Mouse (Mus musculus): Measurements from ENCODE around the gene Gtf3c4.

The Gtf3c4 gene

DNA sequence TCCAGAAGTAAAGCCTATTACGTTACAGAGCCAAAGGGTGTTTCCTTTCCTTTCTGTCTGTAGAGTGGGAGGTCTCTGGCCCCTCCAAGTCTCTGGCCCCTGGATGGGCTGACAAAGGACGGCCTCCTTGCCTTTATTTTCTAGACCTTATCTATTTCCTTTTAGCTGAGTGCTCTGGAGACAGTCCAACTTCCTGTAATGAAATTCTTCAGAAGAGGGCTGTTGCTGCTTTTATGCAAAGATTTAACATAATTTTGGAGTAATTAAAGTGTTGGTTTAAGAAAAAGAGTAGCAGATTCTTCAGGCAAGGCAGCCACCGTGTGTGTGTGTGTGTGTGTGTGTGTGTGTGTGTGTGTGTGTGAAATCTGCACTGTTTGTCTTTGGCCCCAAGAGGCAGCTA lies 41.8 kb downstream of the Gtf3c4 start:
- DNase-seq: no peak

DNA sequence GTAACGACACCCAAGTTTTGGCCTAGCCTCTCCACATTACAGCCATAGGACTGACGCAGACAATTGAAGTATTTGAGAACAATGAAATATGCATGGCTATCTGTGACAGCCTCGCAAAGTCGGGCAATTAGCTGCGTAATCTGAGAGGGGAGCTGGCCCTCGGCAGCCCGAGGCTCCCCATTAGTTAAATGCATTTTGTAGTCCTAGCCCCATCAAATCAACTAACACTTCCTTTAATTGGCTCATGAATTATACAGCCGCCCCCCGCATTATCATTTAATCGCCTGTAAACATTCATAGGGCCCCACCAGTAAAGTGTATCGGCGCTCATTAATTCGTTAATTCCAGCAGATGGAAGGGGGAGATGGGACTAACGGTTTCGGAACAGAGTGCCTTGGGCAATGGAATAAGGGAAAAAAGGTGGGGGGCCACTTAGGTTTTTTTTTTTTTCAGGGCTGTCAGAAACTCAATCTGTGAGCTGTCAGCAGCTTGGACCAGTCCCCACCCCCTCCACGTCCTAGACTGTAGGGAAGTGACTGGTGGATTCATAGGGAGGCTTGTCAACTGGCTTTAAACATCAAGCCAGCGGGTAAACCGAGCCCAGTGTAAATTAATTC lies 42.6 kb downstream of the Gtf3c4 start:
- DNase-seq: no peak

DNA sequence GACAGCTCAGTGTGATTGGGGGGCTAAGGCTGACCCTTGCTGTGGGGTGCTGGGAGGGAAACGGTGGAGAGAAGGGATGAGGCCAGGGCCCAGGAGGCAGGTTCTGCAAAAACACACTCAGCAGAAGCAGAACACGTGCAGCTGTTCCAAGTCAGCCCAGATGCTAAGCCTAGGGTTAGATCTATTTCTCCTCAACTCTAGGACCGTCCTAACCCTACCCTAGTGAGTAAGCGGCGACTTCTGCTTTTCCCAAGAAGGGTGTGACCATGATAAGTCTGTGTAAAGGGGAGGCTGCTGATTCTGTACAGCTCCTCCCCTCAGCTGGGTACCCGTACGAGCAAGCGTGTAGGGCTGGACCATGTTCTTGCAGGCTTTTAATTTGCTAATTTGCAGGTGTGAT lies 43.9 kb downstream of the Gtf3c4 start:
- no peak for DNase-seq

DNA sequence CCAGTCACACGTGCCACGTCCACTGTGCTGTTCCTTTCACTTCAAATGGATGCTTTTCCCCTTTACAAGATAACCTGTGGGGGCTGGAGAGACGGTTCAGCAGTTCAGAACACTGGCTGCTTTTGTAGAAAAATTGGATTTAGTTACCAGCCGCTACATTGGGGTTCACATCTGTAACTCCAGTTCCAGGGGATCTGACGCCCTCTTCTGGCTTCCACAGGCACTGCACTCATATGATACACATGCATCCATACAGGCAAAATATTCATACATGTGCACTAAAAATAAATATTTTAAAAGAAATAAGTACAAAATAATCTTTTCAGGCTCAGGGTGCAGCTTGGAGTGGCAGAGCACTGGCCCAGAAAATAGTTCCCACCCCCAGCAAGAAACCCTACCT lies 45.5 kb downstream of the Gtf3c4 start:
- no peak for DNase-seq

DNA sequence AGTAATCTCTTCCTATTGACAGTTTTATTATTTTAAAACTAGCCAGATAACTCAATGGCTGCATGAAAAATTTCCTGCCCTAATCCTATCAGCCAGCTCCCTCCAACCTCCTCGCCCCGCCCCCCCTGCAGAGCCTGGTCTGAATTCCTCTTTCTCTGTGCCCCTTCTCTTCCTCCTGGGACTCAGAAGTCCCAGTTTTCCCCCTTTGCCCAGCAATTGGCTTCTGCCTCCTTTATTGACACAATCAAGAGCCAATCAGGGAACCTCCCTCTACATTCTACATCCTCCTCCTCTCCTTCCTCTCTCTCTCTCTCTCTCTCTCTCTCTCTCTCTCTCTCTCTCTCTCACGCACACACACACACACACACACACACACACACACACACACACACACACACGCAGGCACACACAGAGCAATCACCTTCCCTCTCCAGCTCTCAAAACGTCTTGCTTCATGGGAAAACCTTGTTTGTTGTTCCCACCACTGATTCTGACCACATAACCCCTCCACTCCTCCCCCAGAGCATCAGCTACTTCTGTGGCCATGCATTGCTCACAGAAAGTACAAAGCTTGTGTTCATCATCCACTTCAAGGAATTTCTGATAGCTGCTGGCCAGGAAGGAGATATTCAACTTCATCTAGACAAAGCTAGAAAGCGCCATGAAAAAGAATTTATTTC lies 47.1 kb downstream of the Gtf3c4 start:
- peak; percentile 50 for DNase-seq

DNA sequence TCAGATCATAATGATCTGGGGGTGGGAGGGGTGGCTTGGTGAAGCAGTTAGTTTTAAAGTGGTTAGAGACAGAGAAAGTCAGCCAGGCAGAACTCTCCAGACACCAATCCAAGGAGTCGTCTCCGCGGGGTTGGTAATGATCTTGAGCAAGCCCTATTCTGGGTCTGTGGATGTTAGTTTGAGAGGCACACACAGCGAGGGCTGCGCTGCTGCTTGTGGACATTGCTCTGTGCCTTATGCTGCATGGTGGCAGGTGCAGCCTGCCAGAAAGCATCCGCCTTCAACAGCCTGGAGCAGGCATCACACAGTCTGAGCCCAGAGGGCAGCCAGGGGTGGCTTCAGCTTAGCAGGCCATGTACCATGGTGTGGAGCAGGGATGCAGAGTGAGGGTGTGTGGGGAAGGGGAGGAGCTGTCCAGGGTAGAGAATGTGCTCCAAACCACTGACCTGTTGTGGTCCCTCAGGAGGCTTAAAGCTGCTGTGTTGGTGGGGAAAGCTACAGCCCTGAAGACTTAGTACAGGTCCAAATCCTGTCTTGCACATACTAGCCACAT lies 53.0 kb downstream of the Gtf3c4 start:
- DNase-seq: no peak

DNA sequence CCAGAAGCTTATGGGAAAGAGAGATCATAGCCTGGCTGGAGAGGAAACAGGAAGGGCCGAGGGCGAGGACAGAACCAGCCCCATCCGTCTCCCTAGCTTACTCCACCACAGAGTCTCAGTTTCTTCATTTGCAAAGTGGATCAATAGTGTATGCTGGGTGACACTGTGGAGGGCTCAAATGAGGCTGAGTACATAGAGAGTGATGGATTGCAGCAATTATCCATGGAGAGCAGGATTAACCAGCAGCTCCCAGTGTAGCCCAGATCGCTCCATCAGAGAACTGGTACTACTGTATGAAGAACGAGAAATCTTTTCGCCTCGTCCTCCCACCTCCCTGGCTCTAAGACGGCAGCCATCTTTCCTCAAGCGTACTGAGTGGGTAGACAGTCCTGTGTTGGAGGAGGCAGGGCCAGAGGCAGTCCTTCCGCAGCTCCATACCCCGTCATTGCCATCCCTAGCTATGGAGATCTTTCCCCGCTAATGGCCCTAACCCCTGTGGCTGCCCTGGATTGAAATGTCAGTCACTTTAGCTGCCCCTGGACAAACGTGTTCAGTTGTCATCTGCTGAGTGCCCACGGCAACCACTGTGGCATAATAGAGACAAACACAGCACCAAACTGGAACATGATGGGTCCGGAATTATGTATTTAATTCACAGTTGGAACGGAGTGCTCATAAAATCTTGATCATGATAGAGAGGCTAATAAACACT lies 53.6 kb downstream of the Gtf3c4 start:
- no peak for DNase-seq

DNA sequence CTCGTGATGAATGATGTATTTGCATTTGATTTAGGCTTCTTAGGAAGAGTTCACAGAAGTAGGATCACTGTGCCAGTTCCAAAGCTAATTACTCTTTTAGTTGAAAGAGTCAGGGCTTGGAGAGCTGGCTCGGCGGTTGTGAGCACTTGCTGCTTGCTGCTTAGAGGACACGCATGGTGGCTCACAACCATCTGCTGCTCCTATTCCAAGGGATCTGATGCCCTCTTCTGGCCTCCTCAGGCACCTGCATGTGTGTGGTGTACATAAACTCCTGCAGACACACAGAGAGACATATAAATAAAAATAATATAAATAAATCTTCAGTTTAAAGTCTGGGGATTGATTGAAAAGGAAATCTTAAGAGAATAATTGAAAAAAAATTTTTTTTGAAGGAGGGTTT lies 58.9 kb downstream of the Gtf3c4 start:
- no peak for DNase-seq

DNA sequence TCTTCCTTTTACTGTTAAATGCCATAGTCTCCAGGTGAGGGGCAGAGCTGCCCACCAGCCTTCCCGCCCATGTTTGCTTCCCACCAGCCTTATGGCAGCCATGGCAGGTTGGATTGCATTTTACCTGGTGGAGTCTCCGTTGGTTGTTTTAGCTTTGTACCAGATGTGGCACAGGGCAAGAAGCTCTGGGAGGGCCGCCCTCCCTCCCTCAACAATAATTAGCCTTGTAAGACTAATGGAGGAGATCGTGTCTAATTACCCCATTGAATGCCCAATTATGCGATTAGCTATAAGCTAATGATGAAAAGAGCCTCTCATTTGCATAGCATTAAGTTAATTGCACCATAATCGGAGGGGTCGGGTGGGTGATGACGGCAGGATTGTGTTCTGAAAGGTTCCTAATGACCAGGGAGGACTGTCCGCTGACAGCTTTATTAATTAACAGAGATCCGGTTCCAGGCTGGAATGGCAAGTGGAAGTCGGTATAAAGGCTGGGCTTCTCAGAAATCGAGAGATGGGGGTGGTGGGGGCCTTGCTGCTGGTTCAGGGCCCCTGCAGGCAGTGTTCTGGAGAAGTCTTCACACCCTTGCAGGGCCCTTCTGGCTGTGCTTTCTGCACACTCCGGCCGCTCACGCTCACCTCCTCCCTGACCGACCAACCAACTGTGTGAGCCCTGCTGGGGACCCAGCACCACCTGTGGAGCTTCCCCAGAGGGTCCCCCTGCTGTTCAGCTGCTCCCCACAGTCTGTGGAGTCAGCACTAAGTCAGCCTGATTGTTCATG lies 60.0 kb downstream of the Gtf3c4 start:
- DNase-seq: no peak

DNA sequence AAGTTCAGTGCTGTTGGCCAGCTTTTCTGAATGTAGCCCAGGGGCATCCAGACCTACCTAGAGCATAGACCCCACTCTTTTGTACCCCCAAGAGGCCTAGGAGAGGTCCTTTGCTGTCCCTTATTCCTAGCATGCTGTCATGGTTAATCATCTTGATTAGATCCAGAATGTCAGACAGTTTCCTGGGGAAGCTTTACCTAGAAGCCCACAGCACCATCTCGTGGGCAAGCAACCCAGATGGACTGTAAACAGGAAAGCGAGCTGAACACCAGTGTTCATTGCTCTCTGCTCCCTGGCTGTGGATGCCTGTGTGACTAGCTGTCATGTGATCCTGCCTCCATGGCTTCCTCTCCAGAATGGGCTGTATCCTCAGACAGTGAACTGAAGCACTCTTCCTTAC lies 63.4 kb downstream of the Gtf3c4 start:
- DNase-seq: no peak

DNA sequence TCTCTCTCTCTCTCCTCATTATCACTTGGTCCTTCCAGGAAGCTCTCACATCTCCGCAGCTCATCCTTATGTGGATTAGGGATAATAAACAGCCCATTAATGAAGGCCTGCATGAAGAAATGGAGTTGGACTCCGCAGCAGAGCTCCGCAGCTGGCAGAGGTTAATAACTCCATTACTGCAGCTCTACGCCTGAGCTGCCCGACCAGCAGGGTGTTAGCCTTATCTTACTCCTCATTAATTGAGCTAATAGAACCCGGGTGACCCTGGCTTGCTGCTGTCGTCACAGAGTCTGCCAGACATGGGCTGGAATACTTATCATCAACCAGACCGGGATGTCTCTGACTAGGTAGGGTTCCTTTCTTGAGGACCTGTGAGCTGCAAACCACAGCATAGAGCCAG lies 66.1 kb downstream of the Gtf3c4 start:
- DNase-seq: no peak

Measured in liver (tissue).